Mouse (Mus musculus): ENCODE results near the gene Nrp2. TPM values are rescaled to one million over a fixed set of nuclear protein-coding genes. Genes with fewer than 3 reads are reported as not detected.
A peak's percentile ranks its signal among the peaks of the same experiment; 100 is the strongest.

Gene Nrp2
- 5.0 and 7.0 TPM in 2 replicates for polyA plus RNA-seq (2015; fragmentation: Nextera tagmentation; extraction: Ambion mirVana)

GRCm38 (mm10) chr1:62703158-62704116 lies at the start of gene Nrp2:
Gene Nrp2, plus strand, starts transcription at chr1:62703285.
- Histone ChIP-seq H3K9ac (peak within 1 kb of the TSS; percentile 84), H3K4me2 (peak within 1 kb of the TSS; percentile 97), H3K36me3 (no peaks in the 10 kb centered on the region), H3K9me3 (no peaks in the 10 kb centered on the region), H3K27ac (replicated peaks) (peak within 1 kb of the TSS; percentile 59), H3K4me1 (peaks cover 51% of the 10 kb centered on the region), H3K4me3 (peak within 1 kb of the TSS; percentile 67), H3K27me3 (replicated peaks) (peaks cover 48% of the 10 kb centered on the region)
- WGBS, result under 1% methylated on average over 76 of the region's 76 CpGs
- peak; percentile 52; the same call in 1 of the 2 replicates for ATAC-seq (ENCODE audit: extremely low read depth, insufficient number of reproducible peaks, low FRiP score, low TSS enrichment)

DNA sequence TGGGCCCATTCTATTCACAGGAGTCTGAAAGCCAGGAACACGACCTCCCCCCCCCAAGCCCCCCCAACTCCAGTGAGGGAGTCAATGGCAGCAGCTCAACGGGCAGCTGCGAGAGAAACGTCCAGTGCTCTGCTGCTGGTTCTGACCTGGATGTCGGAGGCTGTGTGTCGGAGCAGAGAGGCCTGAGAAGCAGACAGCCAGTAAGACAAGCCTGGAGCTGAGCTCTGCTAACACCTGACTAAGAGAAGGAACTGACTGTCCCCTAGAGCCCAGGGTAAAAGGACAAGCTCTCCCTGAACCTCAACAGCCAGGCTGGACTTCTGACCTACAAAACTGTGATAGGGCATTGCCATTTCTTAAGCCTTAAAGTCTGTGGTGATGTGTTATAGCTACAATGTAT lies 48.6 kb upstream of the Nrp2 start:
- Histone ChIP-seq H3K9me3 (no peaks in the 10 kb centered on the region), H3K4me2 (no peak overlapping the region), H3K4me3 (no peak overlapping the region), H3K36me3 (no peaks in the 10 kb centered on the region), H3K27me3 (replicated peaks) (no peaks in the 10 kb centered on the region), H3K27ac (replicated peaks) (no peak overlapping the region), H3K9ac (no peak overlapping the region), H3K4me1 (no peaks in the 10 kb centered on the region)
- no peak for ATAC-seq (ENCODE audit: extremely low read depth, insufficient number of reproducible peaks, low FRiP score, low TSS enrichment)
- 67% methylated on average over 6 of the region's 6 CpGs for WGBS

DNA sequence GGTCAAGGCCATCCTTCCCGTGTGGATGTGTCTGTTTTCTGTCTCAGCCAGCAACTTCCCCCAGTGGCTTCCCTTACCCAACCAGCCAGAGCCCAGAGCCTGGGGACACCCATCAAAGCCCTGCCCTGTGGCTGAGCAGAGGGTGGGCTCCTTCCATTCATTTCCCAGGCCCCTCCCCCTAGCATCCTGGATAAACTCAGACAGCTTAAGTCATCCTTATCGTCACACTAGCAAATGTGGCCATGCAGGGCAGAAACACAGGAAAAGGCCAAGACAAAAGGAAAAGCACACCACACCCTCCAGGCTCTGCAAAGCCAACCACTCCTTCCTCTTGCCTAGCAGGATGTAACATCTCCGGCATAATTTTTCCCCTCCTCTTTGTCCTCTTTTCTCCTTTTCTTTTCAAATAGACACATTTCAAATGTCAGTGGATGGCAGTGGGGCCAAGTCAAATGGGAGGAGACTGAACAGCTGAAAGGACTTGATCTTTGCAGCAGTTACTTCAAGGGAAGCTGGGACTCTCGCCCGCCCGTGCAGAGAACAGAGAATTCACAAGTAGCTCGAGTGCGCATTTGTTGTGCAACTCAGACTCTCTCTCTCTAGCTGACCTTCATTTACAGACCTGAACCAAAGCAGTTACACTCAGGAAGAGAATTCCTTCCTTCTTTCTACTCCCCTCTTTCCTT lies 38.0 kb upstream of the Nrp2 start:
- peak overlapping the region; percentile 80 for H3K27ac ChIP-seq (replicated peaks)
- H3K27me3 ChIP-seq (replicated peaks), result no peaks in the 10 kb centered on the region
- no peaks in the 10 kb centered on the region for H3K36me3 ChIP-seq
- 38% methylated on average over 8 of the region's 8 CpGs for WGBS
- peak; percentile 61; the same call in 1 of the 2 replicates for ATAC-seq (ENCODE audit: extremely low read depth, insufficient number of reproducible peaks, low FRiP score, low TSS enrichment)
- H3K4me3 ChIP-seq, result no peak overlapping the region
- H3K4me1 ChIP-seq, result peaks cover 14% of the 10 kb centered on the region; the same call in 1 of the 2 replicates
- H3K9ac ChIP-seq, result no peak overlapping the region
- no peak overlapping the region for H3K4me2 ChIP-seq
- peaks cover 8% of the 10 kb centered on the region; the same call in 1 of the 2 replicates for H3K9me3 ChIP-seq

GRCm38 (mm10) chr1:62665771-62666730 lies 37.0 kb upstream of the Nrp2 start:
- Histone ChIP-seq H3K27ac (replicated peaks) (peak overlapping the region; percentile 80), H3K9me3 (peaks cover 8% of the 10 kb centered on the region; the same call in 1 of the 2 replicates), H3K27me3 (replicated peaks) (no peaks in the 10 kb centered on the region), H3K4me1 (peaks cover 14% of the 10 kb centered on the region; the same call in 1 of the 2 replicates), H3K4me3 (no peak overlapping the region), H3K36me3 (no peaks in the 10 kb centered on the region), H3K9ac (no peak overlapping the region), H3K4me2 (no peak overlapping the region)
- 72% methylated on average over 5 of the region's 5 CpGs for WGBS
- no peak for ATAC-seq (ENCODE audit: extremely low read depth, insufficient number of reproducible peaks, low FRiP score, low TSS enrichment)

DNA sequence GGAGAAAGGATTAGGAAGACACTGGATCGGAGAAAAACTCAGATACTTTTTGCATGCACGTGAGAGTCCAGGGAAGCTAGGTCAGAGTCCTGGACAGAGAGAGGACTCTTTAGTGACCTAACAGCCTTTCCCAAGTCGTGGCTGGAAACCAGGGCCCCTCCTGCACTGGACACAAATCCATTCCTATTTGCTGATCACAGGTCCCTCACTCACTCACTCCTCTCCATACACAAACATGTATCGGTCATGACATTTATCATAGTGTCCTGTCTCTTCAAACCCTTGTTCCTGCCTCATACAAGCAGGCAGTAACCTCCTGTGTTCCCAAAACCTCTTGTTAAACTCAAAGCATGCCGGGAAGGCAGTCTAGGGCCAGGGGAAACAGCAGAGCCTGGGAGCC lies 36.3 kb upstream of the Nrp2 start:
- Histone ChIP-seq H3K4me1 (peaks cover 14% of the 10 kb centered on the region; the same call in 1 of the 2 replicates), H3K4me2 (no peak overlapping the region), H3K4me3 (no peak overlapping the region), H3K36me3 (no peaks in the 10 kb centered on the region), H3K27me3 (replicated peaks) (no peaks in the 10 kb centered on the region), H3K27ac (replicated peaks) (peak overlapping the region; percentile 80; the same call in 1 of the 2 replicates), H3K9ac (no peak overlapping the region), H3K9me3 (peaks cover 8% of the 10 kb centered on the region; the same call in 1 of the 2 replicates)
- ATAC-seq (ENCODE audit: extremely low read depth, insufficient number of reproducible peaks, low FRiP score, low TSS enrichment), result no peak
- WGBS, result 65% methylated on average over 5 of the region's 5 CpGs

DNA sequence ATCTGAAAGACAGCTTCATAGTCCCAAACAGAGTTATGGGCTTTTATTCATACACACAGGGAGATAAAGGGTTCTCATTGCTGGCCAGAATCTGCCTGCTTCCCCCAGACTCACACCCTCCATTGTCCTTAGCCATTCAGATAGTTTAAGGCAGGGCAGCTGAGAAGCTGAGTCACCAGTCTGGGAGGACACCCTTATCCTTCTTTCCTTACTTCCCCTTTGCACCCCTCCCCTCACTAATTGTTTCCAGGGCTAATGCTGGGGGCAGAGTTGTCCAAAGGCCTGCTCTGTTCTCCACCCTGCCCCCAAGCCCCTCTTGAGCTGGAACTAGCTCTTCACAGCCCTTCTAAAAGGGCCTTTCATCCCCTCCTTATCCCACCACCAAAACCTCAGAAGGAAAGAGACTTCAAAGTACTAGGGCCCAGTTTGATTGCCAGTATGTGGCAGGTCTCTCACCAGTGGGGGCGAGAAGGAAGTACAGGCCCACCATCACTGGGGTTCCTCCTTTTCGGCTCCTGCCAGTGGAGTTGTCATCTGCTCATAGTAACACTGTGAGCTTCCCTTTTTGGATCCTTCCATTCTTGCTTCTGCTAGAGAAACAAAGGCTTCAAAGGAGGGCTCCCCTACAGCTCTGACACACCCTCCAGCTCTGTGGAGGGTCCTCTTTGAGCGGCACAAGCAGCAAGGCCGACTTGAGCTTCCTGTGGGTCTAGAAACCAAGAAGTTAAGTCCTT lies 24.3 kb upstream of the Nrp2 start:
- Histone ChIP-seq H3K9ac (no peak overlapping the region), H3K4me1 (peaks cover 18% of the 10 kb centered on the region), H3K27ac (replicated peaks) (no peak overlapping the region), H3K4me3 (no peak overlapping the region), H3K27me3 (replicated peaks) (no peaks in the 10 kb centered on the region), H3K9me3 (peaks cover 5% of the 10 kb centered on the region; the same call in 1 of the 2 replicates), H3K36me3 (no peaks in the 10 kb centered on the region), H3K4me2 (no peak overlapping the region)
- 40% methylated on average over 4 of the region's 4 CpGs for WGBS
- ATAC-seq (ENCODE audit: extremely low read depth, insufficient number of reproducible peaks, low FRiP score, low TSS enrichment), result no peak

GRCm38 (mm10) chr1:62679466-62679865 lies 23.6 kb upstream of the Nrp2 start:
- H3K27me3 ChIP-seq (replicated peaks), result no peaks in the 10 kb centered on the region; the same call in 1 of the 2 replicates
- peaks cover 18% of the 10 kb centered on the region for H3K4me1 ChIP-seq
- WGBS, result 65% methylated on average over 2 of the region's 2 CpGs
- H3K4me3 ChIP-seq, result no peak overlapping the region
- no peak for ATAC-seq (ENCODE audit: extremely low read depth, insufficient number of reproducible peaks, low FRiP score, low TSS enrichment)
- no peaks in the 10 kb centered on the region for H3K36me3 ChIP-seq
- H3K4me2 ChIP-seq, result no peak overlapping the region
- H3K27ac ChIP-seq (replicated peaks), result no peak overlapping the region
- peaks cover 5% of the 10 kb centered on the region; the same call in 1 of the 2 replicates for H3K9me3 ChIP-seq
- no peak overlapping the region for H3K9ac ChIP-seq

- Histone ChIP-seq H3K4me2 (peak overlapping the region; percentile 22; the same call in 1 of the 2 replicates), H3K9me3 (0 out of 2 replicates have a peak, but pooled peaks cover 1% of the 10 kb centered on the region), H3K27ac (replicated peaks) (no peak overlapping the region), H3K4me1 (peaks cover 18% of the 10 kb centered on the region), H3K27me3 (replicated peaks) (no peaks in the 10 kb centered on the region; the same call in 1 of the 2 replicates), H3K9ac (no peak overlapping the region), H3K36me3 (no peaks in the 10 kb centered on the region), H3K4me3 (no peak overlapping the region)
- WGBS, result 63% methylated on average over 21 of the region's 21 CpGs
- ATAC-seq (ENCODE audit: extremely low read depth, insufficient number of reproducible peaks, low FRiP score, low TSS enrichment), result no peak
These were observed 20.4 kb upstream of the Nrp2 start for GRCm38 (mm10) chr1:62682456-62683385.

DNA sequence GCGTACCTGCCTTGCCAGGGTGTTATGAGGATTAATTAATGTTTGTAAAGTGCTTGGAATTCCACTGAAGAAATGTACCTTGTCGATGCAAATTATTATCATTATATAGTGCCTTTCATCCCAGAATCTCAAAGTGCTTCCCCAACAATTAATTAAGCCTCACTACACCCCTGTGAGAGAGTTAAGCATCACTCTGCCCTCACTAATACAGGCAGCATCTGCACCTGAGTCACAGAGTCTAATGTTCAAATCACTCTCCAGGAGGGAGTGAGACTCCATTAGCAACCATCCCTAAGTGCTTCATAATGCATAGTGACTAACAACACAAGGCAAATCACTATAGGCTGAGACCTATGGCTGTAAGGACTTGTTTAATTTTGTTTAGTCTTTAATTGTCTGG lies 19.6 kb upstream of the Nrp2 start:
- 84% methylated on average over 2 of the region's 2 CpGs for WGBS
- Histone ChIP-seq H3K36me3 (no peaks in the 10 kb centered on the region), H3K27me3 (replicated peaks) (no peaks in the 10 kb centered on the region; the same call in 1 of the 2 replicates), H3K9me3 (no peaks in the 10 kb centered on the region), H3K27ac (replicated peaks) (no peak overlapping the region), H3K4me3 (no peak overlapping the region), H3K4me2 (no peak overlapping the region), H3K4me1 (peaks cover 12% of the 10 kb centered on the region), H3K9ac (no peak overlapping the region)
- ATAC-seq (ENCODE audit: extremely low read depth, insufficient number of reproducible peaks, low FRiP score, low TSS enrichment), result no peak

Measured in heart, embryonic 13.5 days (tissue).